Mouse (Mus musculus): Measurements from ENCODE around the gene A730061H03Rik.

GRCm38 (mm10) chr14:55540787-55541321 lies 19.4 kb downstream of the A730061H03Rik start:
- TF ChIP-seq GATA1 (IDR thresholded peaks at IDR 0.05; ENCODE audit: low read length) (no peak), TAL1 (IDR thresholded peaks at IDR 0.05; ENCODE audit: low read length) (no peak)

Measured in erythroblast, embryonic 14.5 days (primary cell).